Mouse (Mus musculus): ENCODE measurements at regions not wholly inside any gene's neighbourhood (a gene's known extent, or its start where the extent isn't known, plus 50 kb on each side); places are given as distances from the start of the nearest gene placed in this dataset.

- no peaks in the 10 kb centered on the region for H3K4me1 ChIP-seq (ENCODE audit: control insufficient read depth, insufficient read depth, low read length)
- DNase-seq (ENCODE audit: low spot score) (no peak), ATAC-seq (ENCODE audit: low read depth) (no peak)
- H3K27me3 ChIP-seq (replicated peaks; ENCODE audit: control insufficient read depth, insufficient read depth, low read length) = peaks cover 8% of the 10 kb centered on the region
- H3K9ac ChIP-seq (ENCODE audit: low read depth, low read length) = no peak overlapping the region
- 31% methylated on average over 17 of the region's 17 CpGs for WGBS
- no peaks in the 10 kb centered on the region for H3K9me3 ChIP-seq (ENCODE audit: control insufficient read depth, low read length)
- H3K4me2 ChIP-seq (ENCODE audit: low read depth, low read length) = 0 out of 2 replicates have a peak overlapping the region, but pooled peaks have one; percentile 2
- no peaks in the 10 kb centered on the region for H3K36me3 ChIP-seq (ENCODE audit: control insufficient read depth, insufficient read depth, low read length)
- H3K27ac ChIP-seq (replicated peaks; ENCODE audit: low read depth, low read length) = no peak overlapping the region
- no peak overlapping the region for H3K4me3 ChIP-seq (ENCODE audit: low read depth, low read length)
Observed at GRCm38 (mm10) chr5:111843622-111844239, 110.0 kb downstream of the Gm26897 start.

GRCm38 (mm10) chr5:111844528-111844927, 110.8 kb downstream of the Gm26897 start:
- H3K4me2 ChIP-seq (ENCODE audit: low read depth, low read length) = no peak overlapping the region
- no peak for DNase-seq (ENCODE audit: low spot score)
- H3K4me3 ChIP-seq (ENCODE audit: low read depth, low read length) = no peak overlapping the region
- peaks cover 8% of the 10 kb centered on the region for H3K27me3 ChIP-seq (replicated peaks; ENCODE audit: control insufficient read depth, insufficient read depth, low read length)
- no peak overlapping the region for H3K27ac ChIP-seq (replicated peaks; ENCODE audit: low read depth, low read length)
- no peak overlapping the region for H3K9ac ChIP-seq (ENCODE audit: low read depth, low read length)
- 41% methylated on average over 3 of the region's 3 CpGs for whole genome bisulfite sequencing
- H3K36me3 ChIP-seq (ENCODE audit: control insufficient read depth, insufficient read depth, low read length) = no peaks in the 10 kb centered on the region
- ATAC-seq (ENCODE audit: low read depth) = no peak
- H3K4me1 ChIP-seq (ENCODE audit: control insufficient read depth, insufficient read depth, low read length) = no peaks in the 10 kb centered on the region
- no peaks in the 10 kb centered on the region for H3K9me3 ChIP-seq (ENCODE audit: control insufficient read depth, low read length)

- 92% methylated on average over 8 of the region's 10 CpGs for WGBS
- DNase-seq (ENCODE audit: low spot score) (no peak), ATAC-seq (ENCODE audit: low read depth) (no peak)
- Histone ChIP-seq H3K4me2 (ENCODE audit: low read depth, low read length) (no peak overlapping the region), H3K9ac (ENCODE audit: low read depth, low read length) (no peak overlapping the region), H3K9me3 (ENCODE audit: control insufficient read depth, low read length) (no peaks in the 10 kb centered on the region), H3K4me1 (ENCODE audit: control insufficient read depth, insufficient read depth, low read length) (no peaks in the 10 kb centered on the region), H3K36me3 (ENCODE audit: control insufficient read depth, insufficient read depth, low read length) (no peaks in the 10 kb centered on the region), H3K27ac (replicated peaks; ENCODE audit: low read depth, low read length) (no peak overlapping the region), H3K27me3 (replicated peaks; ENCODE audit: control insufficient read depth, insufficient read depth, low read length) (peaks cover 6% of the 10 kb centered on the region), H3K4me3 (ENCODE audit: low read depth, low read length) (no peak overlapping the region)
Observed at GRCm38 (mm10) chr5:111848917-111849316, 115.2 kb downstream of the Gm26897 start.

GRCm38 (mm10) chr5:111852682-111853081, 119.0 kb downstream of the Gm26897 start:
- 58% methylated on average over 6 of the region's 6 CpGs for WGBS
- Histone ChIP-seq H3K4me1 (ENCODE audit: control insufficient read depth, insufficient read depth, low read length) (no peaks in the 10 kb centered on the region), H3K9me3 (ENCODE audit: control insufficient read depth, low read length) (no peaks in the 10 kb centered on the region), H3K4me2 (ENCODE audit: low read depth, low read length) (no peak overlapping the region), H3K9ac (ENCODE audit: low read depth, low read length) (no peak overlapping the region), H3K4me3 (ENCODE audit: low read depth, low read length) (no peak overlapping the region), H3K36me3 (ENCODE audit: control insufficient read depth, insufficient read depth, low read length) (no peaks in the 10 kb centered on the region), H3K27ac (replicated peaks; ENCODE audit: low read depth, low read length) (no peak overlapping the region), H3K27me3 (replicated peaks; ENCODE audit: control insufficient read depth, insufficient read depth, low read length) (no peaks in the 10 kb centered on the region)
- ATAC-seq (ENCODE audit: low read depth) (no peak), DNase-seq (ENCODE audit: low spot score) (no peak)

- no peak overlapping the region for H3K27ac ChIP-seq (replicated peaks; ENCODE audit: low read depth, low read length)
- peaks cover 5% of the 10 kb centered on the region; the same call in 1 of the 2 replicates for H3K4me1 ChIP-seq (ENCODE audit: control insufficient read depth, insufficient read depth, low read length)
- no peaks in the 10 kb centered on the region for H3K27me3 ChIP-seq (replicated peaks; ENCODE audit: control insufficient read depth, insufficient read depth, low read length)
- no peaks in the 10 kb centered on the region for H3K9me3 ChIP-seq (ENCODE audit: control insufficient read depth, low read length)
- no peak overlapping the region for H3K9ac ChIP-seq (ENCODE audit: low read depth, low read length)
- WGBS = 76% methylated on average over 2 of the region's 2 CpGs
- H3K4me2 ChIP-seq (ENCODE audit: low read depth, low read length) = no peak overlapping the region
- DNase-seq (ENCODE audit: low spot score) = no peak
- H3K4me3 ChIP-seq (ENCODE audit: low read depth, low read length) = no peak overlapping the region
- H3K36me3 ChIP-seq (ENCODE audit: control insufficient read depth, insufficient read depth, low read length) = no peaks in the 10 kb centered on the region
- ATAC-seq (ENCODE audit: low read depth) = no peak
Observed at GRCm38 (mm10) chr5:111855366-111855765, 121.6 kb downstream of the Gm26897 start.

- Histone ChIP-seq H3K27ac (replicated peaks; ENCODE audit: low read depth, low read length) (no peak overlapping the region), H3K9ac (ENCODE audit: low read depth, low read length) (no peak overlapping the region), H3K4me2 (ENCODE audit: low read depth, low read length) (no peak overlapping the region), H3K9me3 (ENCODE audit: control insufficient read depth, low read length) (no peaks in the 10 kb centered on the region), H3K36me3 (ENCODE audit: control insufficient read depth, insufficient read depth, low read length) (no peaks in the 10 kb centered on the region), H3K4me1 (ENCODE audit: control insufficient read depth, insufficient read depth, low read length) (peaks cover 5% of the 10 kb centered on the region; the same call in 1 of the 2 replicates), H3K27me3 (replicated peaks; ENCODE audit: control insufficient read depth, insufficient read depth, low read length) (no peaks in the 10 kb centered on the region), H3K4me3 (ENCODE audit: low read depth, low read length) (no peak overlapping the region)
- no peak for ATAC-seq (ENCODE audit: low read depth)
- 69% methylated on average over 7 of the region's 7 CpGs for WGBS
- DNase-seq (ENCODE audit: low spot score) = no peak
Observed at GRCm38 (mm10) chr5:111857200-111857599, 123.5 kb downstream of the Gm26897 start.

- WGBS = 76% methylated on average over 1 of the region's 1 CpGs
- ATAC-seq (ENCODE audit: low read depth) (no peak), DNase-seq (ENCODE audit: low spot score) (no peak)
- Histone ChIP-seq H3K4me3 (ENCODE audit: low read depth, low read length) (no peak overlapping the region), H3K36me3 (ENCODE audit: control insufficient read depth, insufficient read depth, low read length) (no peaks in the 10 kb centered on the region), H3K9ac (ENCODE audit: low read depth, low read length) (no peak overlapping the region), H3K4me2 (ENCODE audit: low read depth, low read length) (no peak overlapping the region), H3K4me1 (ENCODE audit: control insufficient read depth, insufficient read depth, low read length) (peaks cover 9% of the 10 kb centered on the region; the same call in 1 of the 2 replicates), H3K27ac (replicated peaks; ENCODE audit: low read depth, low read length) (no peak overlapping the region), H3K9me3 (ENCODE audit: control insufficient read depth, low read length) (no peaks in the 10 kb centered on the region), H3K27me3 (replicated peaks; ENCODE audit: control insufficient read depth, insufficient read depth, low read length) (no peaks in the 10 kb centered on the region)
Observed at GRCm38 (mm10) chr5:111860436-111860835, 126.7 kb downstream of the Gm26897 start.

GRCm38 (mm10) chr5:111862331-111862730, 128.6 kb downstream of the Gm26897 start:
- WGBS = 94% methylated on average over 4 of the region's 4 CpGs

GRCm38 (mm10) chr5:111863922-111864321, 130.2 kb downstream of the Gm26897 start:
- ATAC-seq (ENCODE audit: low read depth) = no peak
- Histone ChIP-seq H3K27ac (replicated peaks; ENCODE audit: low read depth, low read length) (no peak overlapping the region), H3K9me3 (ENCODE audit: control insufficient read depth, low read length) (no peaks in the 10 kb centered on the region), H3K4me2 (ENCODE audit: low read depth, low read length) (no peak overlapping the region), H3K27me3 (replicated peaks; ENCODE audit: control insufficient read depth, insufficient read depth, low read length) (no peaks in the 10 kb centered on the region), H3K9ac (ENCODE audit: low read depth, low read length) (no peak overlapping the region), H3K36me3 (ENCODE audit: control insufficient read depth, insufficient read depth, low read length) (no peaks in the 10 kb centered on the region), H3K4me1 (ENCODE audit: control insufficient read depth, insufficient read depth, low read length) (peaks cover 4% of the 10 kb centered on the region; the same call in 1 of the 2 replicates), H3K4me3 (ENCODE audit: low read depth, low read length) (no peak overlapping the region)
- 51% methylated on average over 7 of the region's 7 CpGs for WGBS
- DNase-seq (ENCODE audit: low spot score) = peak; percentile 73

More at GRCm38 (mm10) chr5:111862331-111862730, 128.6 kb downstream of the Gm26897 start:
- no peaks in the 10 kb centered on the region for H3K27me3 ChIP-seq (replicated peaks; ENCODE audit: control insufficient read depth, insufficient read depth, low read length)
- H3K4me2 ChIP-seq (ENCODE audit: low read depth, low read length) = no peak overlapping the region
- no peaks in the 10 kb centered on the region for H3K9me3 ChIP-seq (ENCODE audit: control insufficient read depth, low read length)
- ATAC-seq (ENCODE audit: low read depth) (no peak), DNase-seq (ENCODE audit: low spot score) (no peak)
- H3K4me3 ChIP-seq (ENCODE audit: low read depth, low read length) = no peak overlapping the region
- H3K27ac ChIP-seq (replicated peaks; ENCODE audit: low read depth, low read length) = no peak overlapping the region
- H3K4me1 ChIP-seq (ENCODE audit: control insufficient read depth, insufficient read depth, low read length) = peaks cover 9% of the 10 kb centered on the region; the same call in 1 of the 2 replicates
- no peak overlapping the region for H3K9ac ChIP-seq (ENCODE audit: low read depth, low read length)
- no peaks in the 10 kb centered on the region for H3K36me3 ChIP-seq (ENCODE audit: control insufficient read depth, insufficient read depth, low read length)
